Mouse (Mus musculus): Measurements from ENCODE around the gene Gm20481.

DNA sequence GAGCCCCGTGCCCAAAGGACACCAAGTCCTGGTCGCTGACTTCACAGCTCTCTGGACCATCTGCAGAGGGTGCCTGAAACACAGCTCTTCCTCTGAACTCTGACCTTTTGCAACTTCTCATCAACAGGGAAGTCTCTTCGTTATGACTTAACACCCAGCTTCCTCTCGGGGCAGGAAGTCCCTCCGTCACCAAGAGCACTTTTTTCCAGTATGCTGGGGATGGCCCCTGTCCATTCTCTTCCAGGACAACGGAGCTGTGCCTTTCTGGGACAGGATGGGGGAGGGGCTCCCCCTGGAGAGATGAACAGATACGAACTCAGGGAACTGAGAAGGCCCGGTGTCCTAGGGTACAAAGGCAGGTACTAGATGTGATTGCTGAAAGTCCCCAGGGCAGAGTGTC lies 34.9 kb upstream of the Gm20481 start:
- TF ChIP-seq CTCF (IDR thresholded peaks at IDR 0.05; ENCODE audit: extremely low read depth, insufficient read depth, insufficient read length, insufficient replicate concordance) (no peak), POLR2A (IDR thresholded peaks at IDR 0.05; ENCODE audit: low read depth, low read length) (no peak)
